Mouse (Mus musculus): Measurements from ENCODE around the gene Phldb2. TPM values are rescaled to one million over a fixed set of nuclear protein-coding genes. Genes with fewer than 3 reads are reported as not detected.

The Phldb2 gene
- polyA plus RNA-seq, 1 experiment, result 0.04 TPM

GRCm38 (mm10) chr16:45762859-45763505 is 190.4 kb downstream of the Phldb2 start:
- Histone ChIP-seq H3K9me3 (no peaks in the 10 kb centered on the region), H3K27me3 (replicated peaks) (no peaks in the 10 kb centered on the region)
- no peak for TF ChIP-seq FLI1 (IDR thresholded peaks at IDR 0.05; ENCODE audit: low read length)
- TF ChIP-seq GATA1 (IDR thresholded peaks at IDR 0.05; ENCODE audit: borderline replicate concordance, low read length), result no peak

GRCm38 (mm10) chr16:45761425-45761824 is 192.0 kb downstream of the Phldb2 start:
- TF ChIP-seq FLI1 (IDR thresholded peaks at IDR 0.05; ENCODE audit: low read length), result no peak
- no peak for TF ChIP-seq GATA1 (IDR thresholded peaks at IDR 0.05; ENCODE audit: borderline replicate concordance, low read length)
- H3K36me3 ChIP-seq (replicated peaks; ENCODE audit: low read length), result no peaks in the 10 kb centered on the region
- no peaks in the 10 kb centered on the region for H3K27me3 ChIP-seq (replicated peaks)
- H3K4me3 ChIP-seq (replicated peaks), result no peak overlapping the region
- H3K4me1 ChIP-seq, result peaks cover 7% of the 10 kb centered on the region; the same call in 1 of the 2 replicates
- no peaks in the 10 kb centered on the region for H3K9me3 ChIP-seq

More at GRCm38 (mm10) chr16:45762859-45763505, 190.4 kb downstream of the Phldb2 start:
- Histone ChIP-seq H3K4me1 (no peaks in the 10 kb centered on the region; the same call in 1 of the 2 replicates), H3K36me3 (replicated peaks; ENCODE audit: low read length) (no peaks in the 10 kb centered on the region), H3K4me3 (replicated peaks) (no peak overlapping the region)

GRCm38 (mm10) chr16:45758726-45759269 is 194.6 kb downstream of the Phldb2 start:
- Histone ChIP-seq H3K9me3 (no peaks in the 10 kb centered on the region), H3K27me3 (replicated peaks) (no peaks in the 10 kb centered on the region), H3K36me3 (replicated peaks; ENCODE audit: low read length) (no peaks in the 10 kb centered on the region), H3K4me1 (peaks cover 7% of the 10 kb centered on the region; the same call in 1 of the 2 replicates), H3K4me3 (replicated peaks) (no peak overlapping the region)
- TF ChIP-seq FLI1 (IDR thresholded peaks at IDR 0.05; ENCODE audit: low read length) (no peak), GATA1 (IDR thresholded peaks at IDR 0.05; ENCODE audit: borderline replicate concordance, low read length) (no peak)

DNA sequence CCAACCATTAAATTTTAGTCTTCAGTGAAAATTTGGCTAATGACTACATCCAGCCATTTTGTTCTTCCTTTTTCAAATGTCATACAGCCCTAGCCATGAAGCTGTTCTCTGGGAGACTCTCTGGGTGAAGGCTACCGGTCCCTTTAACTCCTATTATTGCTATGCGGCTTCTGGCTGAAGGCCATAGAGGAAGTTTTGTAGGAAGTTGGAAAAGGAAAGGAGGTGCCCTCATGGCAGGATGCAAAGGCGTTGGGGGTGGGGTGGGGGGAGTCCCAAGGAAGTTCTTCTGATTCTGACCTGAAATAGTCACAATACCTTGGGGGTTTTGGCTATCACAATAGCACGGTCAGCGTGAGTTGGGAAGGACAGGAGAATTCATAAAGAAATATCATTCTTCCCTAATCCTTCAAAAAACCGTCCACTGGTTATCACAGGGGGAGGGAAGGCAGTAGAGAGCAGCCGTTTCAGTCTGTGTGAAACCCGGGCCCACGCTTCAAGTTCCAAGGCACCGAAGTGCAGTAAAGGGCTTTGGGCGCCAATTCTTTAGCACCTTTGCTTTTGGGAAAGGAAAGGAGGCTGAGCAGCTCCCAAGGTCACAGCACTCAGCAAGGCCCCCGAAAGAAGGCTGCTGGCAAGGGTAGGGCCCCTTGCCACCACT is 195.8 kb downstream of the Phldb2 start:
- H3K27me3 ChIP-seq (replicated peaks), result no peaks in the 10 kb centered on the region
- no peak overlapping the region for H3K4me3 ChIP-seq (replicated peaks)

GRCm38 (mm10) chr16:45756855-45757254 is 196.5 kb downstream of the Phldb2 start:
- Histone ChIP-seq H3K4me3 (replicated peaks) (no peak overlapping the region), H3K9me3 (no peaks in the 10 kb centered on the region), H3K4me1 (peaks cover 7% of the 10 kb centered on the region; the same call in 1 of the 2 replicates), H3K27me3 (replicated peaks) (no peaks in the 10 kb centered on the region), H3K36me3 (replicated peaks; ENCODE audit: low read length) (no peaks in the 10 kb centered on the region)
- TF ChIP-seq GATA1 (IDR thresholded peaks at IDR 0.05; ENCODE audit: borderline replicate concordance, low read length) (no peak), FLI1 (IDR thresholded peaks at IDR 0.05; ENCODE audit: low read length) (no peak)

More for the DNA sequence above, 195.8 kb downstream of the Phldb2 start:
- H3K4me1 ChIP-seq, result peaks cover 7% of the 10 kb centered on the region; the same call in 1 of the 2 replicates
- no peaks in the 10 kb centered on the region for H3K36me3 ChIP-seq (replicated peaks; ENCODE audit: low read length)
- no peak for TF ChIP-seq FLI1 (IDR thresholded peaks at IDR 0.05; ENCODE audit: low read length)
- no peak for TF ChIP-seq GATA1 (IDR thresholded peaks at IDR 0.05; ENCODE audit: borderline replicate concordance, low read length)
- H3K9me3 ChIP-seq, result no peaks in the 10 kb centered on the region

DNA sequence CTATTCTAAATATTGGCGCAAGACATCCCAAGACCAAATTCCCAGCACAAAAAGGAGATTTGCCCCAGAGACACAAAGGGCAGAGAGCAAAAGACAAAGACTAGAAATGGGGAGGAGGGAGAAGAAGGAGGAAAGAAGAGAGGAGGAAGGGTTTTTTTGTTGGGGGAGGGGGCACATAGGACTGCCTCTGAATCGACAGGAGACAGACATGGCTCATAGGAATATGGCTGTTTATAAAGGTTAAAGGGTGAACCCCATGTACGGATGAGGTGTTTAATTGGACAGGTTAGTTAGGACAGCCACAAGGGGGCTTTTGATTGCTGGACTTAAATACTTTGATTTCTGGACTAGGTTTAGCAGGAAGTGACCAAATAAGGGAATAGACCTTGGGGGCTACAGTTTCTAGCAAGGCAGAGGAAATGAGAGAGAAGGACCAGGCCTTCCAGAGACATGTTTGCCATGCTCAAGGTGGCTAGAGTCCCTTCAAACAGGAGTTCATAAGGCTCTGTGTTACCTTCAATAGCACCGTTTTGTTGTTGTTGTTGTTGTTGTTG is 209.7 kb downstream of the Phldb2 start:
- TF ChIP-seq FLI1 (IDR thresholded peaks at IDR 0.05; ENCODE audit: low read length) (no peak), GATA1 (IDR thresholded peaks at IDR 0.05; ENCODE audit: borderline replicate concordance, low read length) (no peak)
- Histone ChIP-seq H3K4me3 (replicated peaks) (no peak overlapping the region), H3K36me3 (replicated peaks; ENCODE audit: low read length) (peaks cover 12% of the 10 kb centered on the region), H3K4me1 (peaks cover 31% of the 10 kb centered on the region), H3K9me3 (no peaks in the 10 kb centered on the region), H3K27me3 (replicated peaks) (no peaks in the 10 kb centered on the region)

- Histone ChIP-seq H3K4me1 (peaks cover 38% of the 10 kb centered on the region), H3K9me3 (no peaks in the 10 kb centered on the region), H3K27me3 (replicated peaks) (no peaks in the 10 kb centered on the region), H3K36me3 (replicated peaks; ENCODE audit: low read length) (peaks cover 21% of the 10 kb centered on the region), H3K4me3 (replicated peaks) (peak within 1 kb of the TSS; percentile 95)
- TF ChIP-seq GATA1 (IDR thresholded peaks at IDR 0.05; ENCODE audit: borderline replicate concordance, low read length) (no peak), FLI1 (IDR thresholded peaks at IDR 0.05; ENCODE audit: low read length) (no peak)
These were observed 210.6 kb downstream of the Phldb2 start, which contains the start of gene Abhd10 for GRCm38 (mm10) chr16:45742615-45743476. Abhd10 (minus strand) TSS chr16:45742955.

DNA sequence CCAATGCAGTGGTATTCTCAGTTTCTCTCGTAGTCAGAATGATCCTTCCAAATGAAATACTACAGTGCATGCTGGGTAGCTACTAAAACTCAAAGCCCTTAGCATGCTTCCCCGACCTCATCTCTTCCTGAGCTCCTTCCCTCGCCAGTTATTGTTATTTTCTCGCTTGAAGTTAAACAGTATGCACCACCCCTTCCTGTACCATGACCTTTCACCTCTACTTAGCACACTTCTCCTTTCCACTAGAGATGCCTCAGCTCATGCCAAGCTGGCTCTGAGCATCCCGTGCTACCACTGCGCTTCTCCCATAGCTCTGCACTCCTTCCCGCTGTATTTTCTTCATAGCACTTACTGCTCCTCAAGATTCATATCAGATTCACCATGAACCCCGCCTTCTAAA is 215.5 kb downstream of the Phldb2 start:
- H3K36me3 ChIP-seq (replicated peaks; ENCODE audit: low read length), result peaks cover 64% of the 10 kb centered on the region
- no peak overlapping the region for H3K4me3 ChIP-seq (replicated peaks)

DNA sequence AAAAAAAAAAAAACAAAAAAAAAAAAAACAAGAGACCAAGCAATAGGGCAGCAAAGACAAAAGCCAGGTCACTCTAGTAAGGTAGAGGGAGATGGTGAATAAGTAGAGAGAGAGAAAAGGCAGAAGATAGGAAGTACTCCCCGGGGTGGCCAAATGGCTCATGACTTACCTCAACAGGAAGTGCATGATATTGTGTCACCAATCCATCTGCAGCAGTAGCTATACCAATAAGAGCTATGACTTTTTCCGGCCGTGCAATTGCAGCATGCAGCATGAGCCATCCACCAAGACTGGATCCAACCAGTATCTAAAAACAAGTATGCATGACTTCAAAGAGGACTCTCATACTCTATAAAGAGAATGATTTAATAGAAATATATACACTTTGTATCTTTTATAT is 216.7 kb downstream of the Phldb2 start:
- H3K27me3 ChIP-seq (replicated peaks), result no peaks in the 10 kb centered on the region
- no peaks in the 10 kb centered on the region for H3K9me3 ChIP-seq
- no peak overlapping the region for H3K4me3 ChIP-seq (replicated peaks)
- peaks cover 75% of the 10 kb centered on the region for H3K36me3 ChIP-seq (replicated peaks; ENCODE audit: low read length)
- TF ChIP-seq FLI1 (IDR thresholded peaks at IDR 0.05; ENCODE audit: low read length), result no peak
- no peak for TF ChIP-seq GATA1 (IDR thresholded peaks at IDR 0.05; ENCODE audit: borderline replicate concordance, low read length)
- H3K4me1 ChIP-seq, result peaks cover 29% of the 10 kb centered on the region

More for the DNA sequence above, 215.5 kb downstream of the Phldb2 start:
- Histone ChIP-seq H3K4me1 (peaks cover 29% of the 10 kb centered on the region), H3K9me3 (no peaks in the 10 kb centered on the region), H3K27me3 (replicated peaks) (no peaks in the 10 kb centered on the region)
- TF ChIP-seq FLI1 (IDR thresholded peaks at IDR 0.05; ENCODE audit: low read length), result no peak
- TF ChIP-seq GATA1 (IDR thresholded peaks at IDR 0.05; ENCODE audit: borderline replicate concordance, low read length), result no peak
